Mouse (Mus musculus): ENCODE results near the gene Lefty1. TPM values are rescaled to one million over a fixed set of nuclear protein-coding genes. Genes with fewer than 3 reads are reported as not detected.
"Not testable (repeated sequence)": the region's sequence is repeated elsewhere in the genome, so short reads cannot be mapped to it uniquely, and the experiment has no call there.

The Lefty1 gene
- polyA plus RNA-seq, 1 experiment from 2014 or later = 0.25 TPM

DNA sequence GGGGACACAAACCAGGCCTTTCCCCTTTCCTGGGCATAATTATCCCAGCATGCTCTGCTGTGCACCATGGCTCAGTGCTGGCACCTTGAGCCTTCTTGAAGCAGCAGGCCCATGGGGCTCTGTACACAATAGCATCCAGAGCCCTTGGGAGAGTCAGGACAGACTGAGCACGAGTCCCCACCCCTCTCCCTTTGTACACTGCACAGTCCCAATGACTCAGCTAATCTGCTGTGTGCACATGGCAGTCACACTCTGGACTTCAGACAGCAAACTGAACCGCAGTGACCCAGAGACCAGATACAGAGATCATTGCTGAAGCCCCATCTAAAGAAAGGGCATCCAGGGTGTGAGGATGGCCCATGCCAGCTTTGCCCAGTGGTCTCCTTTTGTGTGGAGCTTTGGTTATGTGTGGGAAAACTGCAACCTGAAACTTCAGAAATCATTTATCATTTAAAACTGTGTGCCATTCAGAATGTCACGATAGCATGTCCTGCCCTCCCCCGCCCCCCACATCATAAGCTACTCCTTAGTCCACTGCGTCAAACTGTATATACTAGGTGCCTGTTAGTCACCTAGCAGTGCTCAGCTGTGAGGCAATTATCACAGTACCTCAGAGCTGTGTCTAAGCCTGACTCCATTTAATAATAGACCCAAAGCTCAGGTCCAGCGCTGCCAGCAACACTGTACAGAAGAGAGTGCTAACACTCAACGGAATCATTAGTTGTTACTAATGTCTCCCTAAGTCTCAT lies 46.6 kb downstream of the Lefty1 start:
- ATAC-seq; H3K27me3 ChIP-seq (replicated peaks; ENCODE audit: control insufficient read depth, insufficient read depth, low read length); H3K9ac ChIP-seq (ENCODE audit: low read depth, low read length); H3K4me2 ChIP-seq (ENCODE audit: low read length); H3K4me3 ChIP-seq (ENCODE audit: low read length); H3K27ac ChIP-seq (ENCODE audit: low read depth, low read length); H3K4me1 ChIP-seq (ENCODE audit: control insufficient read depth, insufficient read depth, low read depth, low read length); H3K36me3 ChIP-seq (ENCODE audit: control insufficient read depth, insufficient read depth, low read length); H3K9me3 ChIP-seq (ENCODE audit: control insufficient read depth, low read length): not testable (repeated sequence)
- WGBS = 73% methylated on average over 7 of the region's 7 CpGs

DNA sequence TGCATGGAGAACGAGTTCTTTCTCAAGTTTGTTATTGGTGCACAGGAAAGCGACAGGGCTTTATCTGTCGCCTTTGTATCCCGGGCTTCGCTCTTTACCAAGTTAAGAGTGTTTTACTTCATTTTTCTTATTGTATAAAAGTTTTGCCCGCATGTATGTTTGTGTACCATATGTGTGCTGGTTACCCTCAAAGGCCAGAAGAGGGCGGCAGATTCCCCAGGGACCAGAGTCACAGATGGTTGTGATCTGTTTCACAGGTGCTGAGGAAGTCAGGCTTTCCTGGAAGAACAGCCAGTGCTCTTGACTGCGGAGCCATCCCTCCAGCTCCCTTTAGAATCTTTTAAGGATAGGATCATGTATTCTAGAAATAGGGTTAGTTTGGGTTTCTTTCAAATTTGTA lies 51.9 kb downstream of the Lefty1 start:
- no peak for ATAC-seq
- H3K4me1 ChIP-seq (ENCODE audit: control insufficient read depth, insufficient read depth, low read depth, low read length) = peaks cover 2% of the 10 kb centered on the region; the same call in 1 of the 2 replicates
- 90% methylated on average over 8 of the region's 8 CpGs for WGBS

DNA sequence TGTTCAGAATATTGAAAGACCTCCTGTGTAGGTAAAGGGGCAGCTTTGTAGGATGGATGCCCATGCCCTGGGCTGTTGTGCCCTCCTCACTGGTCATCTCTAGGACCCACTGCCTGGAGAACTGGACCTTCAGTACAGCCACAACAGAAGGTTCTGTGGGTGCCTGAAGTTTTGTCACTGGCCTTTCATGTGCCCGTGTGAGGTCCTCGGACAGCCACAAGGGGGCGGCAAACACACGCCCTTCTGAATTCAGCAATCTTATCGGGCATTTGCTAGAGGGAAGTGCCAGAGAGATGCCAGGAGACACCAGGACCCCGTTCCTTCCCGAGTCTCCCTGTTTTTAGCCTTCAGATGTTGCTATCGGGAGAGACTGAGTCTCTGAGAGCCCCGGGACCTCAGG lies 52.9 kb downstream of the Lefty1 start:
- Histone ChIP-seq H3K4me2 (ENCODE audit: low read length) (peak overlapping the region; percentile 43), H3K27ac (ENCODE audit: low read depth, low read length) (no peak overlapping the region), H3K27me3 (replicated peaks; ENCODE audit: control insufficient read depth, insufficient read depth, low read length) (no peaks in the 10 kb centered on the region), H3K9ac (ENCODE audit: low read depth, low read length) (0 out of 2 replicates have a peak overlapping the region, but pooled peaks have one; percentile 41), H3K4me1 (ENCODE audit: control insufficient read depth, insufficient read depth, low read depth, low read length) (peaks cover 2% of the 10 kb centered on the region; the same call in 1 of the 2 replicates), H3K4me3 (ENCODE audit: low read length) (no peak overlapping the region), H3K9me3 (ENCODE audit: control insufficient read depth, low read length) (peaks cover 2% of the 10 kb centered on the region; the same call in 1 of the 2 replicates), H3K36me3 (ENCODE audit: control insufficient read depth, insufficient read depth, low read length) (no peaks in the 10 kb centered on the region)
- WGBS = 4% methylated on average over 9 of the region's 9 CpGs
- peak; percentile 40; the same call in 1 of the 2 replicates for ATAC-seq

More for the DNA sequence above, 51.9 kb downstream of the Lefty1 start:
- Histone ChIP-seq H3K4me3 (ENCODE audit: low read length) (no peak overlapping the region), H3K27me3 (replicated peaks; ENCODE audit: control insufficient read depth, insufficient read depth, low read length) (no peaks in the 10 kb centered on the region), H3K9ac (ENCODE audit: low read depth, low read length) (no peak overlapping the region), H3K9me3 (ENCODE audit: control insufficient read depth, low read length) (peaks cover 2% of the 10 kb centered on the region; the same call in 1 of the 2 replicates), H3K36me3 (ENCODE audit: control insufficient read depth, insufficient read depth, low read length) (no peaks in the 10 kb centered on the region), H3K27ac (ENCODE audit: low read depth, low read length) (no peak overlapping the region), H3K4me2 (ENCODE audit: low read length) (no peak overlapping the region)

Other genes starting within 250 kb of the Lefty1 start
- gene Mixl1, start 238.0 kb upstream of the Lefty1 start, polyA plus RNA-seq (2015; fragmentation: Nextera tagmentation; extraction: Ambion mirVana) = not detected in 2 replicates
- 21.8 and 22.5 TPM in 2 replicates for gene Acbd3, start 209.0 kb upstream of the Lefty1 start, polyA plus RNA-seq (2015; fragmentation: Nextera tagmentation; extraction: Ambion mirVana)
- 2,228 and 2,423 TPM in 2 replicates for gene H3f3a, start 121.1 kb upstream of the Lefty1 start, polyA plus RNA-seq (2015; fragmentation: Nextera tagmentation; extraction: Ambion mirVana)
- gene Sde2, start 83.9 kb upstream of the Lefty1 start, polyA plus RNA-seq (2015; fragmentation: Nextera tagmentation; extraction: Ambion mirVana) = 28.7 and 32.2 TPM in 2 replicates
- gene Lefty2, start 41.9 kb upstream of the Lefty1 start, polyA plus RNA-seq (2015; fragmentation: Nextera tagmentation; extraction: Ambion mirVana) = 4.8 and 5.6 TPM in 2 replicates
- gene Pycr2, start 30.7 kb upstream of the Lefty1 start, polyA plus RNA-seq (2015; fragmentation: Nextera tagmentation; extraction: Ambion mirVana) = 74.6 and 75.6 TPM in 2 replicates
- gene Tmem63a, start 7.3 kb downstream of the Lefty1 start, polyA plus RNA-seq (2015; fragmentation: Nextera tagmentation; extraction: Ambion mirVana) = 2.1 and 2.6 TPM in 2 replicates
- gene Ephx1, start 85.9 kb downstream of the Lefty1 start, polyA plus RNA-seq (2015; fragmentation: Nextera tagmentation; extraction: Ambion mirVana) = 11.8 and 16.4 TPM in 2 replicates
- gene 9130409I23Rik, start 116.2 kb downstream of the Lefty1 start, polyA plus RNA-seq (2015; fragmentation: Nextera tagmentation; extraction: Ambion mirVana) = not detected in 2 replicates
- gene Nvl, start 209.2 kb downstream of the Lefty1 start, polyA plus RNA-seq (2015; fragmentation: Nextera tagmentation; extraction: Ambion mirVana) = 36.7 and 43.1 TPM in 2 replicates
- 52.3 and 62.4 TPM in 2 replicates for gene Cnih4, start 209.7 kb downstream of the Lefty1 start, polyA plus RNA-seq (2015; fragmentation: Nextera tagmentation; extraction: Ambion mirVana)

All from hindbrain, embryonic 16.5 days (tissue).